Mouse (Mus musculus) MEL (cell line): ENCODE results near the gene Cpne8. TPM values are rescaled to one million over a fixed set of nuclear protein-coding genes. Genes with fewer than 3 reads are reported as not detected.

ENCODE experiments used
- DNase-seq: peaks from one replicate; pipeline ENCODE4 v3.0.0; 2011; ENCODE audit warnings: low read depth, low spot score
- H3K27ac ChIP-seq: 2 replicates; pipeline ENCODE4 v1.5.1; 2012; ENCODE audit warnings: low read depth, mild to moderate bottlenecking, control low read depth, low read length, moderate library complexity; ENCODE audit not compliant: control insufficient read depth
- H3K27me3 ChIP-seq, 2 experiments: fragments of 150-350 bp in 1 of 2; sonication (generic) in 1 of 2; 2 replicates each; pipeline ENCODE4 v1.6.1; 2012; ENCODE audit warnings: low read length in 2 of 2, mild to moderate bottlenecking in 2 of 2, improper control_type of control experiment in 1 of 2, moderate library complexity in 1 of 2; ENCODE audit not compliant: insufficient read depth in 2 of 2, control insufficient read depth in 1 of 2
- H3K36me3 ChIP-seq, 2 experiments: 2 replicates each; pipeline ENCODE4 v1.6.1; 2012 to 2014; ENCODE audit warnings: low read length in 2 of 2, improper control_type of control experiment in 1 of 2, inconsistent platforms in 1 of 2, mild to moderate bottlenecking in 1 of 2; ENCODE audit not compliant: insufficient read depth in 2 of 2, control insufficient read depth in 1 of 2
- H3K4me1 ChIP-seq, 2 experiments: fragments of 150-350 bp in 1 of 2; sonication (generic) in 1 of 2; 2 replicates each; pipeline ENCODE4 v1.6.1; 2012; ENCODE audit warnings: low read length in 2 of 2, improper control_type of control experiment in 1 of 2, mild to moderate bottlenecking in 1 of 2; ENCODE audit not compliant: insufficient read depth in 2 of 2, control insufficient read depth in 1 of 2
- H3K4me3 ChIP-seq, 2 experiments: fragments of 150-350 bp in 1 of 2; sonication (generic) in 1 of 2; 2 replicates each; pipeline ENCODE4 v1.5.1; 2012; ENCODE audit warnings: low read depth in 2 of 2, low read length in 2 of 2, mild to moderate bottlenecking in 2 of 2, moderate library complexity in 2 of 2, control low read depth in 1 of 2, improper control_type of control experiment in 1 of 2; ENCODE audit not compliant: control insufficient read depth in 1 of 2, insufficient read depth in 1 of 2
- H3K79me2 ChIP-seq: 2 replicates; pipeline ENCODE4 v1.6.1; 2012; ENCODE audit warnings: mild to moderate bottlenecking, low read length, moderate library complexity; ENCODE audit not compliant: control insufficient read depth, poor library complexity, insufficient read depth
- H3K9ac ChIP-seq: 2 replicates; pipeline ENCODE4 v1.6.1; 2012; ENCODE audit warnings: low read depth, mild to moderate bottlenecking, control low read depth, low read length, moderate library complexity; ENCODE audit not compliant: control insufficient read depth, poor library complexity, severe bottlenecking
- H3K9me3 ChIP-seq: fragments of 150-350 bp; sonication (generic); replicated peaks from 2 replicates; pipeline ENCODE4 v1.6.1; 2012; ENCODE audit warnings: mild to moderate bottlenecking, low read length, improper control_type of control experiment, moderate library complexity; ENCODE audit not compliant: insufficient read depth
- BHLHE40 ChIP-seq: IDR thresholded peaks from 2 replicates; pipeline ENCODE4 v1.6.1; 2012; ENCODE audit warnings: low read depth, mild to moderate bottlenecking, inconsistent platforms, low read length, improper control_type of control experiment, borderline replicate concordance
- CHD1 ChIP-seq: IDR thresholded peaks from 2 replicates; pipeline ENCODE4 v1.6.1; 2012; ENCODE audit warnings: low read depth, mild to moderate bottlenecking, inconsistent platforms, low read length, improper control_type of control experiment
- CHD2 ChIP-seq: IDR thresholded peaks from 2 replicates; pipeline ENCODE4 v1.6.1; 2011; ENCODE audit warnings: low read length, improper control_type of control experiment
- CTCF ChIP-seq, 3 experiments: IDR thresholded peaks in 2 of 3; conservative IDR thresholded peaks in 1 of 3; 2 replicates each; pipeline ENCODE4 v1.5.1; 2011 to 2012; ENCODE audit warnings: low read length in 3 of 3, low read depth in 2 of 3, mild to moderate bottlenecking in 2 of 3, improper control_type of control experiment in 1 of 3, inconsistent platforms in 1 of 3, mixed read lengths in 1 of 3, moderate library complexity in 1 of 3; ENCODE audit not compliant: control insufficient read depth in 1 of 3, insufficient read depth in 1 of 3, poor library complexity in 1 of 3, severe bottlenecking in 1 of 3
- E2F4 ChIP-seq: IDR thresholded peaks from 2 replicates; pipeline ENCODE4 v1.6.1; 2011; ENCODE audit warnings: low read depth, low read length, improper control_type of control experiment, borderline replicate concordance
- ELF1 ChIP-seq: IDR thresholded peaks from 2 replicates; pipeline ENCODE4 v1.6.1; 2014; ENCODE audit warnings: low read depth, mild to moderate bottlenecking, inconsistent platforms, low read length, improper control_type of control experiment, moderate library complexity
- EP300 ChIP-seq, 2 experiments: IDR thresholded peaks; 2 replicates each; pipeline ENCODE4 v1.6.1; 2011; ENCODE audit warnings: improper control_type of control experiment in 2 of 2, low read length in 2 of 2, low read depth in 1 of 2, mild to moderate bottlenecking in 1 of 2
- ETS1 ChIP-seq: IDR thresholded peaks from 2 replicates; pipeline ENCODE4 v1.6.1; 2012; ENCODE audit warnings: low read depth, mild to moderate bottlenecking, inconsistent platforms, low read length, improper control_type of control experiment, moderate library complexity
- JUND ChIP-seq: IDR thresholded peaks from 2 replicates; pipeline ENCODE4 v1.6.1; 2011; ENCODE audit warnings: low read depth, mild to moderate bottlenecking, improper control_type of control experiment, low read length
- MAFK ChIP-seq: IDR thresholded peaks from 2 replicates; pipeline ENCODE4 v1.6.1; 2011; ENCODE audit warnings: low read depth, mild to moderate bottlenecking, low read length, improper control_type of control experiment, borderline replicate concordance
- MAX ChIP-seq: IDR thresholded peaks from 2 replicates; pipeline ENCODE4 v1.6.1; 2011; ENCODE audit warnings: low read length, improper control_type of control experiment
- MAZ ChIP-seq: IDR thresholded peaks from 2 replicates; pipeline ENCODE4 v1.6.1; 2012; ENCODE audit warnings: low read depth, mild to moderate bottlenecking, inconsistent platforms, low read length, improper control_type of control experiment
- MXI1 ChIP-seq: IDR thresholded peaks from 2 replicates; pipeline ENCODE4 v1.6.1; 2011; ENCODE audit warnings: mild to moderate bottlenecking, low read depth, low read length, improper control_type of control experiment
- MYB ChIP-seq: IDR thresholded peaks from 2 replicates; pipeline ENCODE4 v1.6.1; 2011; ENCODE audit warnings: mild to moderate bottlenecking, low read depth, low read length, improper control_type of control experiment
- MYC ChIP-seq: IDR thresholded peaks from 2 replicates; pipeline ENCODE4 v1.6.1; 2011; ENCODE audit warnings: low read depth, mild to moderate bottlenecking, low read length, improper control_type of control experiment, moderate library complexity
- NRF1 ChIP-seq: IDR thresholded peaks from 2 replicates; pipeline ENCODE4 v1.6.1; 2014; ENCODE audit warnings: low read depth, mild to moderate bottlenecking, inconsistent platforms, low read length, improper control_type of control experiment, moderate library complexity; ENCODE audit not compliant: poor library complexity, insufficient read depth, severe bottlenecking
- POLR2AphosphoS5 ChIP-seq: IDR thresholded peaks from 2 replicates; pipeline ENCODE4 v1.6.1; 2012; ENCODE audit warnings: low read depth, borderline replicate concordance, mild to moderate bottlenecking, inconsistent platforms, low read length, moderate library complexity, mixed read lengths
- RAD21 ChIP-seq: IDR thresholded peaks from 2 replicates; pipeline ENCODE4 v1.6.1; 2011; ENCODE audit warnings: mild to moderate bottlenecking, low read depth, low read length, improper control_type of control experiment
- RCOR1 ChIP-seq: IDR thresholded peaks from 2 replicates; pipeline ENCODE4 v1.6.1; 2012; ENCODE audit warnings: low read depth, mild to moderate bottlenecking, inconsistent platforms, low read length, improper control_type of control experiment
- SMC3 ChIP-seq: IDR thresholded peaks from 2 replicates; pipeline ENCODE4 v1.6.1; 2011; ENCODE audit warnings: low read depth, low read length, improper control_type of control experiment
- TBP ChIP-seq: IDR thresholded peaks from 2 replicates; pipeline ENCODE4 v1.8.0; 2011; ENCODE audit warnings: low read depth, low read length, improper control_type of control experiment
- TCF12 ChIP-seq: IDR thresholded peaks from 2 replicates; pipeline ENCODE4 v1.6.1; 2014; ENCODE audit warnings: low read depth, mild to moderate bottlenecking, inconsistent platforms, low read length, improper control_type of control experiment, moderate library complexity
- UBTF ChIP-seq: IDR thresholded peaks from 2 replicates; pipeline ENCODE4 v1.6.1; 2012; ENCODE audit warnings: low read depth, mild to moderate bottlenecking, inconsistent platforms, low read length, improper control_type of control experiment, moderate library complexity, borderline replicate concordance; ENCODE audit not compliant: insufficient read depth
- USF1 ChIP-seq: IDR thresholded peaks from 2 replicates; pipeline ENCODE4 v1.6.1; 2014; ENCODE audit warnings: low read depth, mild to moderate bottlenecking, inconsistent platforms, low read length, improper control_type of control experiment, moderate library complexity
- ZC3H11A ChIP-seq: IDR thresholded peaks from 2 replicates; pipeline ENCODE4 v1.6.1; 2012; ENCODE audit warnings: low read depth, mild to moderate bottlenecking, inconsistent platforms, low read length, improper control_type of control experiment
- ZMIZ1 ChIP-seq: IDR thresholded peaks from 2 replicates; pipeline ENCODE4 v1.6.1; 2012; ENCODE audit warnings: low read depth, mild to moderate bottlenecking, inconsistent platforms, low read length, improper control_type of control experiment, moderate library complexity
- polyA plus RNA-seq, 2 experiments: library from polyadenylated mRNA; stranded (reverse) in 1 of 2; unstranded in 1 of 2; fragments of >175 nt in 1 of 2; fragments of >200 nt in 1 of 2; gene quantifications; 2 replicates each; pipeline versions ENCODE4 v1.2.1 to v1.2.4; 2012; ENCODE audit warnings: low replicate concordance in 2 of 2, low read depth in 1 of 2; ENCODE audit not compliant: insufficient read length in 2 of 2, insufficient read depth in 1 of 2, missing spikeins in 1 of 2
- total RNA-seq: library from RNA; depleted of rRNA; stranded (reverse); fragments of 300-350 nt; gene quantifications from 2 replicates; pipeline ENCODE4 v1.2.3, GENCODE M21; 2012

The Cpne8 gene
- total and polyA plus RNA-seq, 3 experiments, result 18.5 to 50.4 TPM; not detected in 1

DNA sequence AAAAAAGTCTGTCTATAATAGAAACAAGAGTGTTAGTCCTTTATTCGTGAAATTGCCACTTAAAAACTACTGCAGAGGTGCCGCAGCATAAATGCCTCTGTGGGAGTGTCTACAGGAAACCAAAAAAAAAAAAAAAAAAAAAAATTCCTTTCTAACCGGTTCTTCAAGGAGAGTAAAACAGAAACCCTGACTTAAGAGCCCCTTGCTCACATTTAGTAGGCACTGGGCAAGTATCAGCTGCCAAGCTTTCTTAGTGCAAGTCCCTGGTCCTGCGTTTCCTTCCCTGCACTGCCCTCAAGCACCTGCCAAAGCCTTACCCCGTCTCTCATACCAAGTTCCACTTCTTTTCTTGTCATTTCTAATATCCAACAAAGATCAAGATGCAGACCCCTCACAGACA is 25.1 kb upstream of the Cpne8 start:
- no peak overlapping the region for H3K27ac ChIP-seq
- TF ChIP-seq MAX (no peak), EP300 (IDR thresholded peaks at IDR 0.05; ENCODE audit: low read depth in 1 of 2, low read length in 2 of 2) (no peak), TBP (no peak), UBTF (no peak), CHD1 (no peak), USF1 (no peak), BHLHE40 (no peak), SMC3 (no peak), ELF1 (no peak), POLR2AphosphoS5 (no peak), ZC3H11A (no peak), E2F4 (no peak), CTCF (IDR thresholded peaks at IDR 0.05 in 2 of 3, conservative IDR thresholded peaks at IDR 0.05 in 1 of 3; ENCODE audit: control insufficient read depth in 1 of 3, insufficient read depth in 1 of 3, low read depth in 2 of 3, low read length in 3 of 3, poor library complexity in 1 of 3, severe bottlenecking in 1 of 3) (no peak), MYC (no peak), TCF12 (no peak), MXI1 (no peak), NRF1 (no peak)
- H3K9ac ChIP-seq, result no peak overlapping the region
- H3K27me3 ChIP-seq, result no peaks in the 10 kb centered on the region
- H3K4me1 ChIP-seq, result no peaks in the 10 kb centered on the region
- no peak overlapping the region for H3K4me3 ChIP-seq
- H3K79me2 ChIP-seq, result no peaks in the 10 kb centered on the region
- DNase-seq, result no peak
- H3K9me3 ChIP-seq, result no peaks in the 10 kb centered on the region
- no peaks in the 10 kb centered on the region for H3K36me3 ChIP-seq

DNA sequence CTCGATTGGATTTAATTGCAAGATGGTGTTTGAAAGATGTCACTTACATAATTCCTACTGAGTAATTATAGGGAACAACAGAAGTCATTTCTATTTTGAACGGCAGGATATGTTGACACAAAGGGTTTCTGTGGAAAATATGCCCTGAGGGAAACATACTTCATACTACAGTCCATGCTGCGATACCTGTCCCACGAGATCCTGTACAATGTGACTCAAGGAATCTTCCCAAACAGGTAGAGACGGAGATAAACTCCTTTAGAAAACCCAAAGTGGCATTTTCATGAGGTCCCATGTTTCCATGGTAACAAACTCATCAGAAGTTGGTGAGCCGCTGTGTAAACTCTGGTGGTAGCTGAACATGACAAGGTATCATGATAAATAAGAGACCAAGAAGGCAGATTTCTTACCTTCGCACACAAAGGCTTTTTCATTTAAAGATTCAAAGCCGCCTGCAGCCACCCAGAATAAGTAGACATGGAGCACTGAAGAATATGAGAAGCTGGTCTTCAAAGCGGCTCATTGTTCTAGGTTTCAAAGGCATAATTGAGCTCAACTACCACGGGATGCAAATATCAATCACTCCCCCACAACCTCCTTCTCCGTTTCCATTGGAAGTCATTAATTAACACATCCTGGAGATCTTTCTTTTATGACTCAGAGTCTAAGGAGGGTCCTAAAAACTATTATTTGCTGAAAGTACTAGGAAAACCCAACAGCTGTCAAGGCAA is 24.4 kb upstream of the Cpne8 start:
- no peaks in the 10 kb centered on the region for H3K4me1 ChIP-seq
- no peak for DNase-seq
- H3K9me3 ChIP-seq, result no peaks in the 10 kb centered on the region
- no peak overlapping the region for H3K4me3 ChIP-seq
- no peak overlapping the region for H3K27ac ChIP-seq
- H3K9ac ChIP-seq, result no peak overlapping the region
- TF ChIP-seq RCOR1, result no peak
- TF ChIP-seq MYB, result no peak
- TF ChIP-seq JUND, result no peak
- TF ChIP-seq ETS1, result no peak
- no peak for TF ChIP-seq CHD1
- TF ChIP-seq EP300 (IDR thresholded peaks at IDR 0.05; ENCODE audit: low read depth in 1 of 2, low read length in 2 of 2), result no peak
- TF ChIP-seq MXI1, result no peak
- no peak for TF ChIP-seq E2F4
- TF ChIP-seq MAZ, result no peak
- no peak for TF ChIP-seq CHD2
- no peak for TF ChIP-seq RAD21
- no peak for TF ChIP-seq ZMIZ1
- TF ChIP-seq MAFK, result no peak
- TF ChIP-seq, all 39 proteins: peak for 0
- no peaks in the 10 kb centered on the region for H3K36me3 ChIP-seq
- no peaks in the 10 kb centered on the region for H3K79me2 ChIP-seq
- H3K27me3 ChIP-seq, result no peaks in the 10 kb centered on the region
